Mouse (Mus musculus) lung, embryonic 14.5 days (tissue): Measurements from ENCODE around the gene Clstn3. TPM values are rescaled to one million over a fixed set of nuclear protein-coding genes. Genes with fewer than 3 reads are reported as not detected.
"Not testable (repeated sequence)": the region's sequence is repeated elsewhere in the genome, so short reads cannot be mapped to it uniquely, and the experiment has no call there.

Experiments used
- ATAC-seq: fragments of 200-750 bp; cut with Nextera tagmentation; 2 replicates; pipeline ENCODE4 v1.8.0; 2017; ENCODE audit warnings: mild to moderate bottlenecking, moderate TSS enrichment, moderate library complexity; ENCODE audit not compliant: insufficient read depth
- DNase-seq: peaks from one replicate; pipeline ENCODE4 v3.0.0-alpha.2; 2015
- H3K27ac ChIP-seq: fragments of 300-500 bp; sonication (generic); 2 replicates; pipeline ENCODE4 v1.5.1; 2014; ENCODE audit warnings: low read depth, mild to moderate bottlenecking, moderate library complexity
- H3K27me3 ChIP-seq: fragments of 300-500 bp; sonication (generic); 2 replicates; pipeline ENCODE4 v1.6.1; 2014; ENCODE audit warnings: low read length, control low read depth; ENCODE audit not compliant: insufficient read depth
- H3K36me3 ChIP-seq: fragments of 300-500 bp; sonication (generic); 2 replicates; pipeline ENCODE4 v1.6.1; 2014; ENCODE audit warnings: control low read depth; ENCODE audit not compliant: insufficient read depth
- H3K4me1 ChIP-seq: fragments of 300-500 bp; sonication (generic); 2 replicates; pipeline ENCODE4 v1.6.1; 2014; ENCODE audit warnings: antibody characterized with exemption, control low read depth; ENCODE audit not compliant: insufficient read depth
- H3K4me2 ChIP-seq: fragments of 300-500 bp; sonication (generic); 2 replicates; pipeline ENCODE4 v1.6.1; 2014; ENCODE audit warnings: mild to moderate bottlenecking
- H3K4me3 ChIP-seq: fragments of 300-500 bp; sonication (generic); 2 replicates; pipeline ENCODE4 v1.5.1; 2014; ENCODE audit warnings: low read depth, low read length
- H3K9ac ChIP-seq: fragments of 300-500 bp; sonication (generic); 2 replicates; pipeline ENCODE4 v1.6.1; 2014
- H3K9me3 ChIP-seq: fragments of 300-500 bp; sonication (generic); 2 replicates; pipeline ENCODE4 v1.6.1; 2016; ENCODE audit warnings: low read depth, low read length, control low read depth
- CTCF ChIP-seq: IDR thresholded peaks from 2 replicates; pipeline ENCODE4 v1.5.1; 2016; ENCODE audit warnings: antibody characterized with exemption, low read depth
- WGBS: fragments of 180-500 bp; shearing (Covaris S2); extraction: QIAGEN DNeasy Blood & Tissue Kit; methylation state at CpG from one replicate; pipeline ENCODE4 v1.1.7; 2014; 5-methylcytosine and 5-hydroxymethylcytosine counted together
- polyA plus RNA-seq: library from polyadenylated mRNA; unstranded; fragments of >200 nt; fragmentation: Nextera tagmentation; extraction: Ambion mirVana; gene quantifications from 2 replicates; pipeline ENCODE4 v1.2.1, GENCODE M21; 2014

Gene Clstn3
- polyA plus RNA-seq, 1 experiment from 2014 or later, result 1.9 TPM

DNA sequence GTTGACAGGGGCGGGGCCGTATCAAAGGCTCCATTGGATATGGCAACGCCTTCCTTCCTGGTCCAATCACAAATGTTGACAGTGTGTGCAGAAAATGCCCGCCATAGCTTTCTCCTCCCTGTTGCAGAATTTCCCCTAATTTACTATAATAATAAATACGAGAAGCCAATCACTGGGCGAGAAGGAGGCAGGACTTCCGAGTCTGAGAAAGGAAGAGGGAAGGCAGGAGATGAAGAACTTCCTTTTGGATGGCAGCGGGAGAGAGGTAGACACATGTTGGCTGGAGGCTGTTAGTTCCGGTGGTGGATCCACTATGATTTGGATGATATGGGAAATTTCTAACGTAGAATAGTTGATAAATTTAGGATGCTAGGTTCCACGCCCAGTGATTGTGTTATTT lies 10.0 kb upstream of the Clstn3 start:
- H3K4me1 ChIP-seq, result 0 out of 2 replicates have a peak, but pooled peaks cover 5% of the 10 kb centered on the region
- H3K36me3 ChIP-seq, result no peaks in the 10 kb centered on the region
- H3K4me3 ChIP-seq, result no peak overlapping the region
- no peak overlapping the region for H3K9ac ChIP-seq
- H3K27ac ChIP-seq, result no peak overlapping the region
- no peaks in the 10 kb centered on the region for H3K27me3 ChIP-seq
- no peak overlapping the region for H3K4me2 ChIP-seq
- TF ChIP-seq CTCF, result no peak
- 68% methylated on average over 11 of the region's 11 CpGs for WGBS
- no peak for ATAC-seq
- H3K9me3 ChIP-seq, result no peaks in the 10 kb centered on the region
- DNase-seq, result no peak

- Histone ChIP-seq H3K27me3 (no peaks in the 10 kb centered on the region), H3K27ac (no peak overlapping the region), H3K4me1 (0 out of 2 replicates have a peak, but pooled peaks cover 5% of the 10 kb centered on the region), H3K4me2 (no peak overlapping the region), H3K9ac (no peak overlapping the region), H3K9me3 (no peaks in the 10 kb centered on the region), H3K36me3 (no peaks in the 10 kb centered on the region), H3K4me3 (no peak overlapping the region)
- ATAC-seq (no peak), DNase-seq (no peak)
- 37% methylated on average over 6 of the region's 6 CpGs for WGBS
- peak; percentile 50 for TF ChIP-seq CTCF
These were observed 8.2 kb upstream of the Clstn3 start for GRCm38 (mm10) chr6:124472801-124473200.

DNA sequence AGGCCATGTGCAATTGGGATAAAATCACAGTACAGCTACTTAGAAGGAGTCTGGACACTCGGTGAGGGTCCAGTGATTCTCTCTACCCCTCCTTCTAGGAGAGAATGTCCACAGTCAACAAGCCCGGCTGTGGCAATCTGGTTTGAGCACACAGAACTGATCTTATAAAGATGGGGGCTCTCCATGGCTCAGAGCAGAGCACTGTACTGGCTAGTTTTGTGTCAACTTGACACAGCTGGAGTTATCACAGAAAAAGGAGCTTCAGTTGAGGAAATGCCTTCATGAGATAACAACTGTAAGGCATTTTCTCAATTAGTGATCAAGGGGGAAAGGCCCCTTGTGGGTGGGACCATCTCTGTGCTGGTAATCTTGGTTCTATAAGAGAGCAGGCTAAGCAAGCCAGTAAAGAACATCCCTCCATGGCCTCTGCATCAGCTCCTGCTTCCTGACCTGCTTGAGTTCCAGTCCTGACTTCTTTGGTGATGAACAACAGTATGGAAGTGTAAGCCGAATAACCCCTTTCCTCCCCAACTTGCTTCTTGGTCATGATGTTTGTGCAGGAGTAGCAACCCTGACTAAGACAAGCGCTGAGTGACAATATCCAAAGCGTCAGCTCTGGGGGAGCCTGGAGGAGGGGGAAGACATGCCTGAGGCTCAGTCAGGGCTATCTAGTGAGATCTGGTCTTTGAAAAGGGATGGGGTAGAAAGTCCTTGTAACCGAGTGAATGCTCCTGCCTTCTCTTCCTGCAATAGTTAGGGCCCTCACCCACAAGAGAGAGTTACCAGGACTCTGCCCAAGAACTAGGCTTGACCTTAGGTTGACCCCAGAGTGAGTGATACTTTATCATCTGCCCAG lies 7.4 kb upstream of the Clstn3 start:
- WGBS, result 72% methylated on average over 6 of the region's 6 CpGs
- not testable (repeated sequence) for ATAC-seq

GRCm38 (mm10) chr6:124471121-124471520 lies 6.5 kb upstream of the Clstn3 start:
- 86% methylated on average over 3 of the region's 3 CpGs for WGBS
- no peak for TF ChIP-seq CTCF
- ATAC-seq, result no peak
- Histone ChIP-seq H3K9me3 (no peaks in the 10 kb centered on the region), H3K9ac (no peak overlapping the region), H3K27me3 (no peaks in the 10 kb centered on the region), H3K4me1 (no peaks in the 10 kb centered on the region), H3K4me3 (no peak overlapping the region), H3K36me3 (no peaks in the 10 kb centered on the region), H3K27ac (no peak overlapping the region), H3K4me2 (no peak overlapping the region)
- no peak for DNase-seq

More for the DNA sequence above, 7.4 kb upstream of the Clstn3 start:
- not testable (repeated sequence) for H3K27ac ChIP-seq, H3K4me3 ChIP-seq, H3K4me2 ChIP-seq, DNase-seq, H3K9ac ChIP-seq, H3K27me3 ChIP-seq, H3K36me3 ChIP-seq, H3K4me1 ChIP-seq, H3K9me3 ChIP-seq

DNA sequence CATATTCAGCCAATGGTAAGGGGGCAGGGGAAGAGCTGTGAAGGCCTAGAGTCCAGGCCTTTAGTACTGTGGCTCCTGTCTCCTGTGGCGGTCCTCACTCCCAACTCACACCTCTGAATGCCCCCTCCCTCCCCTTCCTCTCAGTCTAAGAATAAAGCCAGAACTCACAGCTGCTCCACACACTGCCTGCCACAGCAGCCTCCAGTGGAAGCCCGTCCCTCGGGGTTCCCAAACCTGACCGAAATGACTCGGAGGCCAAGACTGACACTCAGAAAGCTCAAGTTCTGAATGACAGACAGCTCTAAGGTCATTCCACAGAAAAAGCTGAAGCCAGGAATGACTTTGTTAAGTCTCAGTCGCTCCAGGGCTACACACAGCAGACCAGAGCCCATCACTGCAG lies 1.1 kb upstream of the Clstn3 start:
- Histone ChIP-seq H3K9ac (no peak overlapping the region), H3K9me3 (no peaks in the 10 kb centered on the region), H3K27ac (no peak overlapping the region), H3K27me3 (no peaks in the 10 kb centered on the region; the same call in 1 of the 2 replicates), H3K4me3 (no peak overlapping the region), H3K4me2 (no peak overlapping the region), H3K36me3 (no peaks in the 10 kb centered on the region), H3K4me1 (no peaks in the 10 kb centered on the region)
- no peak for TF ChIP-seq CTCF
- WGBS, result 72% methylated on average over 6 of the region's 6 CpGs
- ATAC-seq (no peak), DNase-seq (no peak)

- TF ChIP-seq CTCF, result no peak
- Histone ChIP-seq H3K4me3 (peak overlapping the region; percentile 44), H3K36me3 (no peaks in the 10 kb centered on the region), H3K27ac (no peak overlapping the region), H3K27me3 (no peaks in the 10 kb centered on the region; the same call in 1 of the 2 replicates), H3K9me3 (no peaks in the 10 kb centered on the region), H3K4me1 (no peaks in the 10 kb centered on the region), H3K4me2 (peak overlapping the region; percentile 75), H3K9ac (peak overlapping the region; percentile 53)
- ATAC-seq, result no peak
- no peak for DNase-seq
- 35% methylated on average over 6 of the region's 6 CpGs for WGBS
These were observed 705 bp upstream of the Clstn3 start for GRCm38 (mm10) chr6:124465299-124465698.

- Histone ChIP-seq H3K36me3 (no peaks in the 10 kb centered on the region), H3K27ac (no peak overlapping the region), H3K4me1 (no peaks in the 10 kb centered on the region), H3K9ac (no peak overlapping the region), H3K27me3 (no peaks in the 10 kb centered on the region; the same call in 1 of the 2 replicates), H3K9me3 (no peaks in the 10 kb centered on the region), H3K4me2 (peak overlapping the region; percentile 75), H3K4me3 (peak overlapping the region; percentile 44; the same call in 1 of the 2 replicates)
- 25% methylated on average over 8 of the region's 8 CpGs for WGBS
- no peak for TF ChIP-seq CTCF
- ATAC-seq (no peak), DNase-seq (no peak)
These were observed 708 bp downstream of the Clstn3 start for GRCm38 (mm10) chr6:124463881-124464291.
